Mouse (Mus musculus): Measurements from ENCODE around the gene Rin3.

- no peak for TF ChIP-seq POLR2A (IDR thresholded peaks at IDR 0.05; ENCODE audit: extremely low read depth, insufficient read depth, low read length)
- TF ChIP-seq CTCF (IDR thresholded peaks at IDR 0.05; ENCODE audit: extremely low read depth, insufficient read depth, low read length) = no peak
Measured at GRCm38 (mm10) chr12:102295662-102296061, 12.8 kb downstream of the Rin3 start.

Measured in cortical plate, adult 2 months (tissue).